Mouse (Mus musculus): ENCODE measurements around the gene Ralgapa2. TPM values are rescaled to one million over a fixed set of nuclear protein-coding genes. Genes with fewer than 3 reads are reported as not detected.

The Ralgapa2 gene
- total and polyA plus RNA-seq, 3 experiments, result 5.6 to 10.3 (median 8.9) TPM

GRCm38 (mm10) chr2:146307060-146307459, 205.1 kb downstream of the Ralgapa2 start:
- dilution Hi-C loops (cut with MboI; ENCODE audit: extremely low pct_ligation_motif_present, extremely low pct_unique_long_range_greater_than_20kb, low sequenced_read_pairs), result no loop called here

DNA sequence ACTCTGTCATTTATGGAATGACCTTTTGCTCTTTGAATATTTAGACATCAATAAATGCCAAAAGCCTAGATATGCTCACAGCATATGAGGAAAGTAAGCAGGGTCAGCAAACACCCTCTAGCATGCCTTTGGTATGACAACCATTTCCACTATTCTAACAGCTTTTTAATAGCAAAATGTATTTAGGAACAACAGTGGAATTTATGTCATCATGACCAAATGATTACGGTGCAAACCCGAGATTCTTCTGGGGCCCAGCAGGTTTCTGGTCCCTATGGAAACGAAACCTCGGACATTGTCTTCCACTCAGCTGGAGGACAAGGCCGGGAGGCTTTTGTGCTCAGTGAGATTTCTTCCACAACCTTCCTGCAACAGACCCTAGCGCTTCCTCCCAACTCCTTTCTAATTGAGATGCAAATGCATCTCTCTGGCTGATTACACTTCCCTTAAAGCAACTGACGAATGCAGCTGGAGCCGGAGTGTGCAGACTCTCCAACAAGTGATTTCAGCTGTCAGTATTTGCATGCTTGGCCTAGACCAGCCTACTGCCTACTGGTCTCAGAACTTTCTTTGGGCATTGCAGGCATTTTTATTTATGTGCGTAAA, 209.9 kb downstream of the Ralgapa2 start:
- Histone ChIP-seq H3K9ac (ENCODE audit: insufficient read depth, low read depth) (no peak overlapping the region), H3K79me2 (replicated peaks; ENCODE audit: control insufficient read depth, extremely low read depth, insufficient read depth, poor library complexity, severe bottlenecking) (no peaks in the 10 kb centered on the region), H3K4me2 (ENCODE audit: insufficient read depth, low read depth, poor library complexity, severe bottlenecking) (no peak overlapping the region), H3K4me1 (ENCODE audit: control insufficient read depth in 1 of 2, insufficient read depth in 2 of 2) (peaks cover 2 to 49% of the 10 kb centered on the region in 2 experiments; a peak in 3 of 4 replicates), H3K36me3 (replicated peaks in 1 of 2; ENCODE audit: control insufficient read depth in 1 of 2, insufficient read depth in 1 of 2, low read length in 1 of 2) (peaks cover 0 to 17% of the 10 kb centered on the region in 2 experiments), H3K27me3 (replicated peaks) (no peaks in the 10 kb centered on the region), H3K9me3 (replicated peaks; ENCODE audit: low read length) (no peaks in the 10 kb centered on the region), H3K27ac (ENCODE audit: insufficient read depth, low read depth) (no peak overlapping the region), H3K4me3 (replicated peaks in 1 of 3; ENCODE audit: low read depth in 2 of 3, low read length in 2 of 3, poor library complexity in 1 of 3) (no peak overlapping the region)
- DNase-seq (ENCODE audit: extremely low read depth), result peak; percentile 62
- TF ChIP-seq ETS1 (conservative IDR thresholded peaks at IDR 0.05; ENCODE audit: low read depth, low read length) (peak; percentile 50; the same call in 1 of the 2 replicates), ZC3H11A (IDR thresholded peaks at IDR 0.05; ENCODE audit: low read depth, low read length) (no peak)
- dilution Hi-C loops (cut with MboI; ENCODE audit: extremely low pct_ligation_motif_present, extremely low pct_unique_long_range_greater_than_20kb, low sequenced_read_pairs), result no loop called here
- in situ Hi-C loops (cut with MboI; ENCODE audit: low pct_ligation_motif_present, low pct_unique_long_range_greater_than_20kb, low sequenced_read_pairs), result no loop called here

More at GRCm38 (mm10) chr2:146307060-146307459, 205.1 kb downstream of the Ralgapa2 start:
- Histone ChIP-seq H3K4me3 (replicated peaks in 1 of 3; ENCODE audit: low read depth in 2 of 3, low read length in 2 of 3, poor library complexity in 1 of 3) (no peak overlapping the region), H3K9ac (ENCODE audit: insufficient read depth, low read depth) (no peak overlapping the region), H3K79me2 (replicated peaks; ENCODE audit: control insufficient read depth, extremely low read depth, insufficient read depth, poor library complexity, severe bottlenecking) (no peaks in the 10 kb centered on the region), H3K4me2 (ENCODE audit: insufficient read depth, low read depth, poor library complexity, severe bottlenecking) (no peak overlapping the region), H3K9me3 (replicated peaks; ENCODE audit: low read length) (no peaks in the 10 kb centered on the region), H3K36me3 (replicated peaks in 1 of 2; ENCODE audit: control insufficient read depth in 1 of 2, insufficient read depth in 1 of 2, low read length in 1 of 2) (peaks cover 0 to 27% of the 10 kb centered on the region in 2 experiments), H3K27ac (ENCODE audit: insufficient read depth, low read depth) (no peak overlapping the region), H3K27me3 (replicated peaks) (no peaks in the 10 kb centered on the region), H3K4me1 (ENCODE audit: control insufficient read depth in 1 of 2, insufficient read depth in 2 of 2) (peaks cover 0 to 49% of the 10 kb centered on the region in 2 experiments; a peak in 2 of 4 replicates)
- TF ChIP-seq SIN3A (IDR thresholded peaks at IDR 0.05; ENCODE audit: low read length), result no peak
- TF ChIP-seq NELFE (IDR thresholded peaks at IDR 0.05; ENCODE audit: low read depth, low read length), result no peak
- no peak for TF ChIP-seq ZC3H11A (IDR thresholded peaks at IDR 0.05; ENCODE audit: low read depth, low read length)
- TF ChIP-seq HCFC1 (IDR thresholded peaks at IDR 0.05; ENCODE audit: low read depth, low read length), result no peak
- no peak for TF ChIP-seq PAX5 (IDR thresholded peaks at IDR 0.05; ENCODE audit: low read length)
- TF ChIP-seq MAFK (IDR thresholded peaks at IDR 0.05; ENCODE audit: insufficient replicate concordance, low read length), result no peak
- no peak for TF ChIP-seq ZKSCAN1 (IDR thresholded peaks at IDR 0.05; ENCODE audit: borderline replicate concordance, low read depth, low read length)
- no peak for TF ChIP-seq CTCF (conservative IDR thresholded peaks at IDR 0.05 in 1 of 2, IDR thresholded peaks at IDR 0.05 in 1 of 2; ENCODE audit: low read depth in 2 of 2, low read length in 2 of 2)
- TF ChIP-seq ZMIZ1 (IDR thresholded peaks at IDR 0.05; ENCODE audit: low read depth, low read length), result no peak
- no peak for TF ChIP-seq BHLHE40 (IDR thresholded peaks at IDR 0.05; ENCODE audit: low read depth, low read length)
- no peak for TF ChIP-seq MEF2A (IDR thresholded peaks at IDR 0.05; ENCODE audit: borderline replicate concordance, low read depth, low read length)
- DNase-seq (ENCODE audit: extremely low read depth), result no peak
- in situ Hi-C loops (cut with MboI; ENCODE audit: low pct_ligation_motif_present, low pct_unique_long_range_greater_than_20kb, low sequenced_read_pairs), result no loop called here

DNA sequence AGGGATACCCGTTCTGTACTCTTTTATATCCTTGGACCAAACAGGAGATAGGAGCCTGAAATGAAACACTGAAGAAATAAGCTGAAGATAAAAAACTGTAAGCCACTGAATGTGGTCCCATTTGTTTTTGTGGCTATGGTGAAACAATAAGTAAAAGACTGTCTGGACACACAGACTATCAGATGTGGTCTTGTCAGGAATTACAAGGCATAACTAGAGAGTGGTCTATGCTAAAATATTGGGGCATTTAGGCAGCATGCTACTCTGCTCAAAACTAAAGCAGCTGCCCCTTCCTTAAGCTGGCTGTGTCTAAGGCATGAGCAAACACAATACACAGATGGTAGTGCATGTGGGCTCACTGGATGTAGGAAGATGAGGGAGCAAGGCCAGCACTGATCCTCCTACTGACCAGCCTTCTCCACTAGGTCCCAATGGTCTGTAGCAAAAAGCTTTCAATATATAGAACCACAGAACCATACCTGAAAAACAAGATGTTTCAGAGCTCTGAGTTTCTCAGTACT, 211.6 kb downstream of the Ralgapa2 start:
- Histone ChIP-seq H3K79me2 (replicated peaks; ENCODE audit: control insufficient read depth, extremely low read depth, insufficient read depth, poor library complexity, severe bottlenecking) (no peaks in the 10 kb centered on the region), H3K4me2 (ENCODE audit: insufficient read depth, low read depth, poor library complexity, severe bottlenecking) (no peak overlapping the region), H3K4me1 (ENCODE audit: control insufficient read depth in 1 of 2, insufficient read depth in 2 of 2) (peaks cover 2 to 59% of the 10 kb centered on the region in 2 experiments; a peak in 3 of 4 replicates), H3K27me3 (replicated peaks) (no peaks in the 10 kb centered on the region), H3K4me3 (replicated peaks in 1 of 3; ENCODE audit: low read depth in 2 of 3, low read length in 2 of 3, poor library complexity in 1 of 3) (no peak overlapping the region), H3K9ac (ENCODE audit: insufficient read depth, low read depth) (no peak overlapping the region), H3K36me3 (replicated peaks in 1 of 2; ENCODE audit: control insufficient read depth in 1 of 2, insufficient read depth in 1 of 2, low read length in 1 of 2) (peaks cover 0 to 18% of the 10 kb centered on the region in 2 experiments), H3K27ac (ENCODE audit: insufficient read depth, low read depth) (no peak overlapping the region), H3K9me3 (replicated peaks; ENCODE audit: low read length) (no peaks in the 10 kb centered on the region)
- no peak for DNase-seq (ENCODE audit: extremely low read depth)
- in situ Hi-C loops (cut with MboI; ENCODE audit: low pct_ligation_motif_present, low pct_unique_long_range_greater_than_20kb, low sequenced_read_pairs), result no loop called here
- dilution Hi-C loops (cut with MboI; ENCODE audit: extremely low pct_ligation_motif_present, extremely low pct_unique_long_range_greater_than_20kb, low sequenced_read_pairs), result no loop called here
- no peak for TF ChIP-seq RAD21 (IDR thresholded peaks at IDR 0.05; ENCODE audit: low read depth, low read length)
- no peak for TF ChIP-seq USF2 (conservative IDR thresholded peaks at IDR 0.05; ENCODE audit: low read depth, low read length)
- TF ChIP-seq CHD2 (IDR thresholded peaks at IDR 0.05; ENCODE audit: low read length), result no peak
- TF ChIP-seq RCOR1 (conservative IDR thresholded peaks at IDR 0.05; ENCODE audit: low read depth, low read length), result no peak
- no peak for TF ChIP-seq UBTF (IDR thresholded peaks at IDR 0.05; ENCODE audit: low read depth, low read length)
- TF ChIP-seq USF1 (IDR thresholded peaks at IDR 0.05; ENCODE audit: low read depth, low read length), result no peak
- no peak for TF ChIP-seq E2F4 (IDR thresholded peaks at IDR 0.05; ENCODE audit: insufficient replicate concordance, low read depth, low read length)
- no peak for TF ChIP-seq IRF4 (IDR thresholded peaks at IDR 0.05; ENCODE audit: low read depth, low read length)
- TF ChIP-seq MYC (IDR thresholded peaks at IDR 0.05; ENCODE audit: low read depth, low read length), result no peak
- no peak for TF ChIP-seq MAZ (IDR thresholded peaks at IDR 0.05; ENCODE audit: low read depth, low read length)
- TF ChIP-seq ZNF384 (IDR thresholded peaks at IDR 0.05; ENCODE audit: low read depth, low read length), result no peak
- TF ChIP-seq SIN3A (IDR thresholded peaks at IDR 0.05; ENCODE audit: low read length), result no peak
- no peak for TF ChIP-seq EP300 (IDR thresholded peaks at IDR 0.05; ENCODE audit: low read length)
- TF ChIP-seq TCF12 (IDR thresholded peaks at IDR 0.05; ENCODE audit: low read depth, low read length), result no peak
